Mouse (Mus musculus) natural killer cell, adult 2 months (primary cell): ENCODE data around the gene Prpf4.

Source experiments
- DNase-seq, 2 experiments: peaks; one replicate each; pipeline ENCODE4 v3.0.0; 2022; ENCODE audit warnings: low spot score in 2 of 2

The Prpf4 gene

DNA sequence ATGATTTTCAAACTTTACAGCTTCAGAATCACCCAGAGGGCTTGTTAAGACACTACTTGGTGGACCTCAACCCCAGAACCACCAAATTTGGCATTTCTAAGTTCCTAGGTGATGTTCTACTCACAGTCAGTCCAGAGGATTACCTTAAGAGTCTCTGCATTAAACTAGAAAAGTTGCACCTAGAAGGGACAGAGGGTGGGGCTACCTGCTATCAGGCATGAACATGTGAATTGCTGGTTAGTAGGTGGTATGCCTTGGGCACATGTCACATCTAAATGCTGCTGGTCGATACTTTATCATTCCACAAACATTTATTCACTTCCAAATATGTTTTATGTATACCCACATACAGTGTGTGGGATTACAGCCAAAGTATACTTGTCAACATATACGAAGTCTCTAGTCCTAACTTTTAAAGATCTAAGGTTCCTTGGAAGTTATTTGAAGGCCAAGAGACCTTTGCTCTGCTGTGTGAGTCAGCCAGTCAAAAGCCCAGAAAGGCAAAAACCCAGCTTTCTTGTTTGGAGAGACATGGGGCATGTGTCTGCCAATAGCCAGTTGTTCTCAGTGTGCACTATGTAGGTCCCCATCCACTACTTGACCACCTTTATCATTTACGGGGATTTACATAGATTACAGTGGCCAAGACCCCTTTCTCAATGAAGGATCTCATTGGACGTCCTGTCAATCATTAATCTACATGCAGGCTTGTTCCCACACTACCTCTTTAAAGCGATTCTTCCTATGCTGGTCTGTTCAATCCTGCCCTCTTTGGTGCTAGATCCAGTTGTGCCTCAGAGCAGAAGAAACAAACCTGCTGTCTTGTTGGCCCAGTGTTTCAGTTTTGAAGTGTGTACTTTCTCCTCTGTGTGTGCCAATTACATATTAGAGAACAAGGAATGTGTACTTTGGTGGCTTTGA is 18.7 kb upstream of the Prpf4 start:
- no peak for DNase-seq

DNA sequence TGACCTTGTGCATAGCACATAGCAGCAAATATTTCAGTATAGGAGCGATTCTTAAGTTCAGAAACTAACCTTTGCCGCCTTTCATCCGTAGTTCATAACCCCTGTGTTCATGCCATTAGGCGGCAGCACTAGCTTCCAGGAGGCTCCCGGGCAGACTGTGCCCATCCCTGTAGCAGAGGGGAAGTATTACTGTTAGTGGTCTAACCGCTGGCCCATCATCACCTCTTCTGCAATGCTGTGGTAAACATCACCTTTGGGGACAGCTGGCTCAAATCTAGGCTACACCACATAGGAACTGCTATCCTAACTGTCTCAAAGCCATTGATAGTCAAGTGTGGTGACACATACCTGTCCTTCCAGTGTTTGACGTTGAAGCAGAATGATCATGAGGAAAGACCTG is 16.7 kb upstream of the Prpf4 start:
- no peak for DNase-seq

- DNase-seq = no peak
Observed at GRCm38 (mm10) chr4:62393459-62393858, 15.1 kb upstream of the Prpf4 start.

DNA sequence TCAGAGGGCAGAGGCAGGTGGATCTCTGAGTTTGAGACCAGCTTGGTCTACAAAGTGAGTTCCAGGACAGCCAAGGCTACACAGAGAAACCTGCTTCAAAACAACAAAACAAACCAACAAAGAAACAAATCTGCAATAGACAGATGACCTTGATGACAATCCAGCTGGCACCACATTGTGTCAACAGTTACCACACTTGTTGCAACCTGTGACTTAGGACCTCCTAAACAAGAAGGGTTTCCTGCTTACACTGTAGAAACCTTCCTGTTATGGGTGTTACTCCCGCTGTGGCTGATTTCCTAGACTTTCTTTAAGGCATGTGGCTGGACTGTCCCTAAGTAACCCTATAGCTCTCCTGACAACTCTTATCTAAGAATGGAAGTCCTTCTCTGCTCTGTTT is 12.8 kb upstream of the Prpf4 start:
- no peak for DNase-seq

DNA sequence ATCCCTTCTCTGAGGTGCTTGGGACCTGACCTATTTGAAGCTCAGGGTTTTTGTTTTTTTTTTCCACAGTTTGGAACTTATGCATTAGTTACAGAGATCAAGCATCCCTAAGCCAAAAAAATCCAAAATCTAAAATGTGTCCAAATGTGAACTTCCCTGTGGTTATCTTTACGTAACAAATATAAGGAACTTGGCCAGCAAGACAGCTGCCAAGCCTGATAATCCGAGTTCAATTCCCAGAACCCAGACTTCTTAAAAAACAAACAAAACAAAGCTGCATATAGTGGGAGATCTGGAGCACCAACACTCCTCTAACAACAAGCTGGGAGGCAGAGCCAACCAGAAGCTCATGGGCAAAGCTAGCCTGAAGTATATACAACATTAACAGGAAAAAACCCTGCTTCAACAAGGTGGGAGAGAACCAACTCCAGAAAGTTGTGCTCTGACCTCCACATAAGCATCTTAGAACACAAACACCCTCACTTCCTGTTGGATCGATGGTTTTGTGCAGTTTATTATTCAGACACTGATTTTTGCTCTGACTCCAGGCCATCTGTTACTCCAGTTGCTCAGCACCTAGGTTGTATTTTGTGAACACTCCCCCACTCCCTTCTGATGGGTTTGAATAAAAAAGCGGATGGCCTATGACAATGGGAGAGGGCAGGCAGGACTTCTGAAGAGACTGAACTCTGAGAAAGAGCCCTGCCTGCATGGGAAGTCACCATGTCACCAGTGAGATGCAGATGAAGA is 10.8 kb upstream of the Prpf4 start:
- no peak for DNase-seq

- no peak for DNase-seq
Observed at GRCm38 (mm10) chr4:62398956-62399355, 9.6 kb upstream of the Prpf4 start.

- no peak for DNase-seq
Observed at GRCm38 (mm10) chr4:62406133-62406532, 2.5 kb upstream of the Prpf4 start.

GRCm38 (mm10) chr4:62407730-62408582 is 641 bp upstream of the Prpf4 start:
- peak; percentile 45 to 59 for DNase-seq

GRCm38 (mm10) chr4:62409615-62410014 is 1.0 kb downstream of the Prpf4 start:
- DNase-seq = no peak

DNA sequence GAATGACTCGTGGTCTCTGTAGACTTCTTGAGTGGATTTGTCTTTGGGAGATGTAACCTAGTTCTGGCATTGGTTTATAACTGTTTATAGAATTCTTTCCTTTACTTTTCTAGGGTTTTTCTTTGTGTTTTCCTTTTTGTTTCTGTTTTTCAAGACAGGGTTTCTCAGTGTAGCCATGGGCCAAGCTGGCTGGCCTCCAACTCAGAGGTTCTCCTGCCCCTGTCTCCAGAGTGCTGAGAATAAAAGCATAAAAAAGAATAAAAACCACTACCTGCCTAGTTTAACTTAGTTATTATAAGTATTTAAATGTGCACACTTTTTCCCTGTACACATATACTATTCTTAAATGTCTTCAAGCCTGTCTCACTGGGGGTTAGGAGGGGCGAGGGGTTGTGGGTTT is 1.7 kb downstream of the Prpf4 start:
- no peak for DNase-seq

DNA sequence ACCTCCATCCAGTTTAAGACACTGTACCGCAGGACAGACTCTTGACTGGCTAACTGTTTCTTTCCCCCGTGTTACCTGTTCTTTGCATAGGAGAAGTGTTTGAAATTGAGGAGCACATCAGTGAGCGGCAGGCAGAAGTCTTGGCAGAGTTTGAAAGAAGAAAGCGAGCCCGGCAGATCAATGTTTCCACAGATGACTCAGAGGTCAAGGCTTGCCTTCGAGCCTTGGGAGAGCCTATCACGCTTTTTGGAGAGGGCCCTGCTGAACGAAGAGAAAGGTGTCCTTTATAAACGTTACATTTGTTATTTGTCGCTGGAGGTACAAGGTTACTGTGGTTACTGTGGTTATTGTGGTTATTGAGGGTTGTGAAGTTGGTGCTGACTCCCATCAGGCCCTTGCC is 3.0 kb downstream of the Prpf4 start:
- DNase-seq = no peak

DNA sequence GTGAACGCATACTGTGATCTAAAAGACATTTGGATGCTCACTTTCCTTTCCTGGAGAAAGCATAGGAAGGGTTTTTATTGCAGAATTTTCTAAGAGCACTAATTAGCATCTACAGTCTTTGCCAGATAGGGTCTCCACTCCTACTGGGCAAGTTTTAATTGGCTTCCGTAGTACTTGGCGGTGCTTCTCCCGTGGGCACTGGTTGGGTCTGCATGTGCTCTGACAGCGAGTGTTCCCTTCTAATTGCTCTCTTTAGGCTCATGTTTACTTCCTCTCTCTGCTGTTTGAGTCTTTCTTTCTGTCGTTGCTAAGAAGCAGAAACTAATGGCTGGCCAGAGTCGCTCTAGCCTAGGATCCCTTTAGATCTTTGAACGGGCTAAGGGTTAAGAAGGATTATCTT is 9.9 kb downstream of the Prpf4 start:
- DNase-seq = no peak

DNA sequence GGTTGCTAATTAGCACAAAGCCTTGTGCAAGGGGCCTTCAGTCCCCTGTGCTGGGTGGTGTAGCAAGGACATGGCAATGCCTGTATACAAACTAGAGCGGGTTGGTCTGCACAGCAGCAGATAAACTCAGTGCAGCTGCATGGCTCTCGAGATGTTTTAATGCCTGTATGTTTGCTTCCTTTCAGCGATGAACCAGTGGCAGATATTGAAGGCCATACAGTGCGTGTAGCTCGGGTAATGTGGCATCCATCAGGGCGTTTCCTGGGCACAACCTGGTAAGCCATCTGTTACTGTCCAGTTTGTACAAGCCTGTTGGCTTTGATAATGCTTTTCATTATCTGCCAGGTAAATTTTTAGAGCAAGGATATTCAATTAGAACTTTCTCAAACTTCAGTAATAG is 10.5 kb downstream of the Prpf4 start:
- DNase-seq = no peak

GRCm38 (mm10) chr4:62425891-62426290 is 17.3 kb downstream of the Prpf4 start:
- no peak for DNase-seq

GRCm38 (mm10) chr4:62427978-62428758 is 19.6 kb downstream of the Prpf4 start:
- no peak for DNase-seq

- DNase-seq = no peak
Observed at GRCm38 (mm10) chr4:62429616-62430015, 21.0 kb downstream of the Prpf4 start.

- DNase-seq = no peak
Observed at GRCm38 (mm10) chr4:62430678-62431077, 22.1 kb downstream of the Prpf4 start.

DNA sequence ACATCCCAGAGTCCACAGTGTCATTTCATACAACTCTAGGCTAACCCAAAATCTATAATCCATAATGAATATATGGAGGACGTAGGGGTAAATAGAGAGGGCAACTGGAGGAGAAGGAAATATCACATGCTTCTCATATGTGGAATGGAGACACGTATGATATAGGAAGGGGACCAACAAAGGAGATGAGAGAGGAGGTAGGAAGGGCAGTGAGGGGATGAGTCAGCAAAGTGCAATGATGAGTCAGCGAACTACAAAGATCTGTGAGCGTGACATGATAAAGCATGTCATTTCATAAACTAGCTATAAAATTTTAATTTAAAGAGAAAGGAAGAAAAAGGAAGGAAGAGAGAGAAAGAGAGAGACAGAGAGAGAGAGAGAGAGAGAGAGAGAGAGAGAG is 22.9 kb downstream of the Prpf4 start:
- DNase-seq = no peak

GRCm38 (mm10) chr4:62433939-62434870 is 25.6 kb downstream of the Prpf4 start:
- no peak for DNase-seq

- no peak for DNase-seq
Observed at GRCm38 (mm10) chr4:62435081-62435480, 26.5 kb downstream of the Prpf4 start, which contains the start of gene Rnf183. Gene Rnf183, minus strand, starts transcription at chr4:62435252.
